Mouse (Mus musculus): ENCODE results near the gene Pnpla6. TPM values are rescaled to one million over a fixed set of nuclear protein-coding genes. Genes with fewer than 3 reads are reported as not detected.

Gene Pnpla6
- total RNA-seq, 2 experiments from 2014 or later: 15.1 to 15.9 TPM

GRCm38 (mm10) chr8:3507979-3508754 is 7.0 kb upstream of the Pnpla6 start:
- no peak for DNase-seq

- DNase-seq: no peak
Measured at GRCm38 (mm10) chr8:3514681-3515247, 420 bp upstream of the Pnpla6 start.

- DNase-seq: peak; percentile 48
Measured at GRCm38 (mm10) chr8:3515771-3516417, 710 bp downstream of the Pnpla6 start.

GRCm38 (mm10) chr8:3516450-3517116 is 1.4 kb downstream of the Pnpla6 start:
- DNase-seq: peak; percentile 91

GRCm38 (mm10) chr8:3517117-3517495 is 1.9 kb downstream of the Pnpla6 start:
- peak; percentile 41 for DNase-seq

GRCm38 (mm10) chr8:3522007-3522697 is 7.0 kb downstream of the Pnpla6 start:
- DNase-seq: no peak

GRCm38 (mm10) chr8:3530816-3531215 is 15.6 kb downstream of the Pnpla6 start:
- no peak for DNase-seq

GRCm38 (mm10) chr8:3531936-3532335 is 16.8 kb downstream of the Pnpla6 start:
- no peak for DNase-seq

- DNase-seq: no peak
Measured at GRCm38 (mm10) chr8:3536053-3536841, 21.1 kb downstream of the Pnpla6 start.

GRCm38 (mm10) chr8:3536940-3537339 is 21.8 kb downstream of the Pnpla6 start:
- DNase-seq: no peak

GRCm38 (mm10) chr8:3537666-3538065 is 22.5 kb downstream of the Pnpla6 start:
- no peak for DNase-seq

GRCm38 (mm10) chr8:3539146-3539545 is 24.0 kb downstream of the Pnpla6 start:
- no peak for DNase-seq

- DNase-seq: no peak
Measured at GRCm38 (mm10) chr8:3540076-3540475, 24.9 kb downstream of the Pnpla6 start.

- no peak for DNase-seq
Measured at GRCm38 (mm10) chr8:3546511-3546910, 31.3 kb downstream of the Pnpla6 start.

- DNase-seq: no peak
Measured at GRCm38 (mm10) chr8:3552240-3552639, 37.1 kb downstream of the Pnpla6 start.

GRCm38 (mm10) chr8:3556114-3556513 is 40.9 kb downstream of the Pnpla6 start:
- DNase-seq: no peak

- peak; percentile 9 for DNase-seq
Measured at GRCm38 (mm10) chr8:3567641-3568371, 52.6 kb downstream of the Pnpla6 start, which contains the start of gene C330021F23Rik. C330021F23Rik (plus strand) TSS chr8:3567990.

GRCm38 (mm10) chr8:3568378-3568777 is 53.2 kb downstream of the Pnpla6 start:
- no peak for DNase-seq

- DNase-seq: no peak
Measured at GRCm38 (mm10) chr8:3569784-3570183, 54.6 kb downstream of the Pnpla6 start.

GRCm38 (mm10) chr8:3574546-3574945 is 59.4 kb downstream of the Pnpla6 start:
- DNase-seq: no peak
